Mouse (Mus musculus) heart, embryonic 11.5 days (tissue): ENCODE results near the gene Zdhhc19. TPM values are rescaled to one million over a fixed set of nuclear protein-coding genes. Genes with fewer than 3 reads are reported as not detected.

Source experiments
- ATAC-seq: fragments of 200-750 bp; cut with Nextera tagmentation; replicated peaks from 2 replicates; pipeline ENCODE4 v1.8.0; 2017; ENCODE audit warnings: moderate library complexity; ENCODE audit not compliant: insufficient number of reproducible peaks, low FRiP score, low TSS enrichment
- H3K27ac ChIP-seq: fragments of 300-500 bp; sonication (generic); 2 replicates; pipeline ENCODE4 v1.5.1; 2014; ENCODE audit warnings: mild to moderate bottlenecking, low read depth, low read length
- H3K27me3 ChIP-seq: fragments of 300-500 bp; sonication (generic); 2 replicates; pipeline ENCODE4 v1.6.1; 2014; ENCODE audit warnings: mild to moderate bottlenecking, low read length, mixed read lengths; ENCODE audit not compliant: control insufficient read depth, insufficient read depth
- H3K36me3 ChIP-seq: fragments of 300-500 bp; sonication (generic); 2 replicates; pipeline ENCODE4 v1.6.1; 2014; ENCODE audit warnings: mild to moderate bottlenecking, low read length, moderate library complexity, mixed read lengths; ENCODE audit not compliant: control insufficient read depth, insufficient read depth
- H3K4me1 ChIP-seq: fragments of 300-500 bp; sonication (generic); 2 replicates; pipeline ENCODE4 v1.6.1; 2014; ENCODE audit warnings: low read length; ENCODE audit not compliant: control insufficient read depth, insufficient read depth
- H3K4me2 ChIP-seq: fragments of 300-500 bp; sonication (generic); 2 replicates; pipeline ENCODE4 v1.6.1; 2014; ENCODE audit warnings: mild to moderate bottlenecking, moderate library complexity
- H3K4me3 ChIP-seq: fragments of 300-500 bp; sonication (generic); 2 replicates; pipeline ENCODE4 v1.5.1; 2014; ENCODE audit warnings: low read depth, low read length
- H3K9ac ChIP-seq: fragments of 300-500 bp; sonication (generic); 2 replicates; pipeline ENCODE4 v1.6.1; 2014; ENCODE audit warnings: mild to moderate bottlenecking, low read depth, low read length, moderate library complexity
- H3K9me3 ChIP-seq: fragments of 300-500 bp; sonication (generic); replicated peaks from 2 replicates; pipeline ENCODE4 v1.6.1; 2016; ENCODE audit warnings: low read length; ENCODE audit not compliant: control insufficient read depth
- WGBS: fragments of 180-500 bp; shearing (Covaris S2); extraction: QIAGEN DNeasy Blood & Tissue Kit; methylation state at CpG from one replicate; pipeline ENCODE4 v1.1.7; 2014; ENCODE audit not compliant: insufficient replicate concordance; 5-methylcytosine and 5-hydroxymethylcytosine counted together
- polyA plus RNA-seq: library from polyadenylated mRNA; unstranded; fragments of >200 nt; fragmentation: Nextera tagmentation; extraction: Ambion mirVana; gene quantifications from 2 replicates; pipeline ENCODE4 v1.2.1, GENCODE M21; 2014

The Zdhhc19 gene
- polyA plus RNA-seq, 1 experiment from 2014 or later = 0.27 TPM

GRCm38 (mm10) chr16:32507407-32507806 lies 11.3 kb downstream of the Zdhhc19 start:
- H3K36me3 ChIP-seq = no peaks in the 10 kb centered on the region
- H3K9me3 ChIP-seq = no peaks in the 10 kb centered on the region
- peak overlapping the region; percentile 94 for H3K27ac ChIP-seq
- peaks cover 30% of the 10 kb centered on the region for H3K4me1 ChIP-seq
- WGBS = 17% methylated on average over 9 of the region's 9 CpGs
- no peak overlapping the region for H3K4me3 ChIP-seq
- peak overlapping the region; percentile 25 for H3K4me2 ChIP-seq
- 0 out of 2 replicates have a peak, but pooled peaks have one; percentile 14 for ATAC-seq
- 0 out of 2 replicates have a peak overlapping the region, but pooled peaks have one; percentile 24 for H3K9ac ChIP-seq
- H3K27me3 ChIP-seq = peaks cover 4% of the 10 kb centered on the region; the same call in 1 of the 2 replicates

GRCm38 (mm10) chr16:32508035-32508434 lies 12.0 kb downstream of the Zdhhc19 start:
- 72% methylated on average over 5 of the region's 5 CpGs for WGBS
- no peak overlapping the region for H3K4me3 ChIP-seq
- peaks cover 4% of the 10 kb centered on the region; the same call in 1 of the 2 replicates for H3K27me3 ChIP-seq
- ATAC-seq = no peak
- H3K27ac ChIP-seq = peak overlapping the region; percentile 94
- H3K4me1 ChIP-seq = peaks cover 30% of the 10 kb centered on the region
- H3K9me3 ChIP-seq = no peaks in the 10 kb centered on the region
- no peaks in the 10 kb centered on the region for H3K36me3 ChIP-seq
- H3K4me2 ChIP-seq = peak overlapping the region; percentile 47
- no peak overlapping the region for H3K9ac ChIP-seq

GRCm38 (mm10) chr16:32508506-32509065 lies 12.5 kb downstream of the Zdhhc19 start:
- Histone ChIP-seq H3K27ac (peak overlapping the region; percentile 94), H3K4me2 (peak overlapping the region; percentile 47), H3K4me3 (no peak overlapping the region), H3K9me3 (no peaks in the 10 kb centered on the region), H3K9ac (peak overlapping the region; percentile 60), H3K27me3 (peaks cover 4% of the 10 kb centered on the region; the same call in 1 of the 2 replicates), H3K4me1 (peaks cover 30% of the 10 kb centered on the region), H3K36me3 (no peaks in the 10 kb centered on the region)
- WGBS = 29% methylated on average over 3 of the region's 3 CpGs
- ATAC-seq = no peak

- Histone ChIP-seq H3K9ac (peak overlapping the region; percentile 56; the same call in 1 of the 2 replicates), H3K9me3 (no peaks in the 10 kb centered on the region), H3K27ac (peak overlapping the region; percentile 94), H3K27me3 (peaks cover 4% of the 10 kb centered on the region; the same call in 1 of the 2 replicates), H3K36me3 (no peaks in the 10 kb centered on the region), H3K4me1 (peaks cover 32% of the 10 kb centered on the region), H3K4me3 (no peak overlapping the region), H3K4me2 (peak overlapping the region; percentile 47)
- 13% methylated on average over 9 of the region's 9 CpGs for WGBS
- peak; percentile 91 for ATAC-seq
Measured at GRCm38 (mm10) chr16:32509066-32509942, 13.2 kb downstream of the Zdhhc19 start.

- ATAC-seq = no peak
- H3K4me2 ChIP-seq = peak overlapping the region; percentile 47
- 55% methylated on average over 18 of the region's 18 CpGs for WGBS
- peak overlapping the region; percentile 64 for H3K9ac ChIP-seq
- peak overlapping the region; percentile 94 for H3K27ac ChIP-seq
- H3K36me3 ChIP-seq = no peaks in the 10 kb centered on the region
- no peak overlapping the region for H3K4me3 ChIP-seq
- no peaks in the 10 kb centered on the region for H3K9me3 ChIP-seq
- peaks cover 32% of the 10 kb centered on the region for H3K4me1 ChIP-seq
- peaks cover 4% of the 10 kb centered on the region; the same call in 1 of the 2 replicates for H3K27me3 ChIP-seq
Measured at GRCm38 (mm10) chr16:32510399-32511337, 14.6 kb downstream of the Zdhhc19 start.

- ATAC-seq = no peak
- Histone ChIP-seq H3K9me3 (no peaks in the 10 kb centered on the region), H3K27ac (peak overlapping the region; percentile 94), H3K36me3 (no peaks in the 10 kb centered on the region), H3K4me2 (peak overlapping the region; percentile 22; the same call in 1 of the 2 replicates), H3K9ac (peak overlapping the region; percentile 64), H3K27me3 (no peaks in the 10 kb centered on the region), H3K4me1 (peaks cover 33% of the 10 kb centered on the region), H3K4me3 (no peak overlapping the region)
- WGBS = 71% methylated on average over 3 of the region's 3 CpGs
Measured at GRCm38 (mm10) chr16:32511338-32511734, 15.3 kb downstream of the Zdhhc19 start.

- H3K4me2 ChIP-seq = no peak overlapping the region; the same call in 1 of the 2 replicates
Measured at GRCm38 (mm10) chr16:32511827-32512490, 15.9 kb downstream of the Zdhhc19 start.

More at GRCm38 (mm10) chr16:32511827-32512490, 15.9 kb downstream of the Zdhhc19 start:
- ATAC-seq = no peak
- peaks cover 35% of the 10 kb centered on the region for H3K4me1 ChIP-seq
- H3K27me3 ChIP-seq = no peaks in the 10 kb centered on the region
- no peaks in the 10 kb centered on the region for H3K36me3 ChIP-seq
- no peaks in the 10 kb centered on the region for H3K9me3 ChIP-seq
- WGBS = 82% methylated on average over 8 of the region's 8 CpGs
- H3K27ac ChIP-seq = peak overlapping the region; percentile 94
- H3K4me3 ChIP-seq = no peak overlapping the region
- peak overlapping the region; percentile 64; the same call in 1 of the 2 replicates for H3K9ac ChIP-seq
